Mouse (Mus musculus) stomach, postnatal 0 days (tissue): Measurements from ENCODE around the gene Ccdc160. TPM values are rescaled to one million over a fixed set of nuclear protein-coding genes. Genes with fewer than 3 reads are reported as not detected.

Source experiments
- ATAC-seq: fragments of 200-750 bp; cut with Nextera tagmentation; 2 replicates; pipeline ENCODE4 v1.8.0; 2017; ENCODE audit not compliant: low FRiP score, low TSS enrichment
- DNase-seq: peaks from one replicate; pipeline ENCODE4 v3.0.0-alpha.2; 2016; ENCODE audit warnings: low spot score
- H3K27ac ChIP-seq: fragments of 300-500 bp; sonication (generic); replicated peaks from 2 replicates; pipeline ENCODE4 v1.5.1; 2014; ENCODE audit warnings: mild to moderate bottlenecking, control low read depth
- H3K27me3 ChIP-seq: fragments of 300-500 bp; sonication (generic); 2 replicates; pipeline ENCODE4 v1.6.1; 2014; ENCODE audit warnings: low read length; ENCODE audit not compliant: control insufficient read depth, insufficient read depth
- H3K36me3 ChIP-seq: fragments of 300-500 bp; sonication (generic); 2 replicates; pipeline ENCODE4 v1.6.1; 2014; ENCODE audit warnings: low read length, mixed read lengths; ENCODE audit not compliant: control insufficient read depth, insufficient read depth
- H3K4me1 ChIP-seq: fragments of 300-500 bp; sonication (generic); replicated peaks from 2 replicates; pipeline ENCODE4 v1.6.1; 2014; ENCODE audit warnings: antibody characterized with exemption; ENCODE audit not compliant: control insufficient read depth, insufficient read depth
- H3K4me2 ChIP-seq: fragments of 300-500 bp; sonication (generic); replicated peaks from 2 replicates; pipeline ENCODE4 v1.6.1; 2014; ENCODE audit warnings: low read depth, mild to moderate bottlenecking, control low read depth, moderate library complexity
- H3K4me3 ChIP-seq: fragments of 300-500 bp; sonication (generic); 2 replicates; pipeline ENCODE4 v1.5.1; 2014; ENCODE audit warnings: low read depth, low read length, control low read depth
- H3K9ac ChIP-seq: fragments of 300-500 bp; sonication (generic); 2 replicates; pipeline ENCODE4 v1.6.1; 2014; ENCODE audit warnings: mild to moderate bottlenecking, low read length, control low read depth, mixed read lengths
- H3K9me3 ChIP-seq: fragments of 300-500 bp; sonication (generic); 2 replicates; pipeline ENCODE4 v1.6.1; 2016; ENCODE audit warnings: low read length; ENCODE audit not compliant: control insufficient read depth
- CTCF ChIP-seq: IDR thresholded peaks from 2 replicates; pipeline ENCODE4 v1.5.1; 2016; ENCODE audit warnings: antibody characterized with exemption, low read depth, mild to moderate bottlenecking, moderate library complexity
- EP300 ChIP-seq: optimal IDR thresholded peaks from 2 replicates; pipeline ENCODE3; 2016; ENCODE audit warnings: antibody characterized with exemption
- WGBS: fragments of 180-500 bp; shearing (Covaris S2); extraction: QIAGEN DNeasy Blood & Tissue Kit; methylation state at CpG from one replicate; pipeline ENCODE4 v1.1.7; 2014; 5-methylcytosine and 5-hydroxymethylcytosine counted together
- polyA plus RNA-seq: library from polyadenylated mRNA; unstranded; fragments of >200 nt; fragmentation: Nextera tagmentation; extraction: Ambion mirVana; gene quantifications from 2 replicates; pipeline ENCODE4 v1.2.1, GENCODE M21; 2015

Ccdc160 gene
- polyA plus RNA-seq, 1 experiment from 2014 or later = 0.25 TPM

DNA sequence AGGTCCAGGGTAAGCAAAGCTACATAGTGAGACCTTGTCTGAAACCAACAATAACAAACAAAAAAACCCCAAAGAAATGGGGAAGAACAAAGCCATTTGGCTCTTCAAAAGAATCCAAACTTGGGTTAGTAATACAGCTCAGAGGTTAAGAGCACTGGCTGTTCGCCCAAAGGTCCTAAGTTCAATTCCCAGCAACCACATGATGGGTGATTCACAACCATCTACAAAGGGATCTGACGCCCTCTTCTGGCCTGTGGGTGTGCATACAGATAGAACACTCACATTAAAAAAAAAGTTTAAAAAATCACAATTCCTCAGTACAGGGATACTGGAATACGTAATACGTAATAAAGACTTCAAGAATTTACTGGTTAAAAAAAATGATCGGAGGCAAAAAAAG, 13.3 kb upstream of the Ccdc160 start:
- no peaks in the 10 kb centered on the region for H3K27me3 ChIP-seq
- no peak for TF ChIP-seq EP300
- TF ChIP-seq CTCF = no peak
- no peak overlapping the region for H3K9ac ChIP-seq
- H3K9me3 ChIP-seq = no peaks in the 10 kb centered on the region
- H3K4me2 ChIP-seq = no peak overlapping the region
- H3K4me3 ChIP-seq = no peak overlapping the region
- ATAC-seq (no peak), DNase-seq (no peak)
- 81% methylated on average over 5 of the region's 5 CpGs for WGBS
- no peaks in the 10 kb centered on the region for H3K4me1 ChIP-seq
- H3K27ac ChIP-seq = no peak overlapping the region
- H3K36me3 ChIP-seq = no peaks in the 10 kb centered on the region

DNA sequence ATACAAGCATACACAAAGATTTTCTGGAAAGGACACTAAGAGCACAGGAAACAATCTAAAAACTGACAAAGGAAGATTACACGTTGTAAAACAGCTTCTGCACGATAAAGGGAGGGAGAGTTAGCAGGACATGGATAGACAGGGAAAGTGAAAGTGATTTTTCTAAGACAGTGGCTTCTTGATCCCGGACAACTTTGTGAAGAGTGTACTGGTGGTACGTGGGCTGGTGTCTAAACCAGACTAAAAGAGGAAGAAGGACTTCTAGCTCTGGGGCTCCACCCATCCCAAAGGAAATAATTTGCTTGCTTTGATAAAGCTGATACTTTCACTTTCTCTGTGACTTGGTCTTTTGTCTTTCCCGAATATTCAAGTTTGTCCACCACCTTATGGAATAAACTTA, 7.1 kb upstream of the Ccdc160 start:
- Histone ChIP-seq H3K36me3 (no peaks in the 10 kb centered on the region), H3K27me3 (no peaks in the 10 kb centered on the region), H3K4me2 (no peak overlapping the region), H3K4me1 (no peaks in the 10 kb centered on the region), H3K4me3 (no peak overlapping the region), H3K9ac (no peak overlapping the region), H3K27ac (no peak overlapping the region), H3K9me3 (no peaks in the 10 kb centered on the region)
- 60% methylated on average over 5 of the region's 5 CpGs for whole genome bisulfite sequencing
- ATAC-seq = no peak
- no peak for DNase-seq
- TF ChIP-seq CTCF (no peak), EP300 (no peak)

DNA sequence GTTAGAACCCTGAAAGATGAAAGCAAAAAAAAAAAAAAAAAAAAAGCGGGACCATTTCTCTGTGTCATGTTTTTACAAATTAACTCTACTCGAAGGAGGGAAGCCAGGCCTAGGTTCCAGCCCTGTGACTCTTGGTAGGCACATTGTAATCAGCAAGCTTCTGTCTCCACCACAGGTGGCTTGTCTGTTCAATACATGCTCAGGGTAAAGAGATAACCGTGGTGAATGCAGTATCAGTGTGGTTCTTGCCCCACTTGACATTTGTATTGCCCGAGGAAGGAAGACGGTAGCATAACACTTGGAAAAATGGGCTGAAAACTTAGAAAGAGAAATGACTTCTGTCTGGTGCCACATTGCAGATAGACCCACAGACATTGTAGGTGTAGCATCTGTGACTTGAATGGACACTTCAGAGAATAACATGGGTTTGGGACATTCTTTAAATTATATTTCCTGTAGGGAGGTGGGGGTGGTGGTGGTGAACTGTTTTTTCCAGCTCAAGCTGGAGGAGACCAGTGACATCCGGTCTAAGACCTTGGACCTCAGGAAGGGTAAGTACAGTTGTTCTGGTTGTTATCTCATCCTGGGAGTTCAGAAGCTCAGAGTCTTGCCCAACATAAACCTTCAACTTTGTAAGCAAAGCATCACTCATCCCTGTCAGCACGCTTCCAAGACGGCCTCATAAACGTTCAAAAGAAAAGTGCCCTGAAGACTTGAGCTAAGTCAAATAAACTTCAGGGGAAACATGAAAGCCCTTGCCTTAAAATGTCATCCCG, 1.1 kb downstream of the Ccdc160 start:
- Histone ChIP-seq H3K4me3 (no peak overlapping the region), H3K9me3 (no peaks in the 10 kb centered on the region), H3K4me2 (no peak overlapping the region), H3K9ac (no peak overlapping the region), H3K4me1 (no peaks in the 10 kb centered on the region), H3K27ac (no peak overlapping the region), H3K27me3 (no peaks in the 10 kb centered on the region), H3K36me3 (no peaks in the 10 kb centered on the region)
- ATAC-seq = no peak
- no peak for DNase-seq
- TF ChIP-seq EP300 = no peak
- TF ChIP-seq CTCF = no peak
- 48% methylated on average over 10 of the region's 10 CpGs for WGBS

DNA sequence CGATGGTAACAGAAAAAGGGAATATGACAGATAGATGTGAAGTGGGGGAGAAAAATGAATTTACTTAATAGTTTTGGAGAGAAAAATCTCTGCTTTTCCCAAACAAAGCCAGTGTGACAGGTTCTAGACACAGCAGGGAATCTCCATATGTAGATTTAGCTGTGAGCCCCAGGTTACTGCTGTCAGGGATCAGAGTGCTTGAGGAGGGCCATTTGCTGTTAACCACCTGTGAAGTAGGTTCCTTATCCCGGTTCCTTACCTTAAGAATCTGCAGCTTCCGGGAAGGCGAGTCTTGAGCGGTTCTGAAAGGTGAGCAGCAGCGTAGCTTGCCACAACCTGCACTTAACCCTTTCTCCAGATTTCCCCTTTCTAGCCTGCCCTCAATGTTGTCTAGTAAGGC, 1.9 kb downstream of the Ccdc160 start:
- DNase-seq = no peak
- 23% methylated on average over 6 of the region's 6 CpGs for WGBS
- Histone ChIP-seq H3K9ac (no peak overlapping the region), H3K4me1 (no peaks in the 10 kb centered on the region), H3K36me3 (no peaks in the 10 kb centered on the region), H3K9me3 (no peaks in the 10 kb centered on the region), H3K4me2 (no peak overlapping the region), H3K4me3 (no peak overlapping the region), H3K27me3 (no peaks in the 10 kb centered on the region), H3K27ac (no peak overlapping the region)
- ATAC-seq = no peak
- TF ChIP-seq EP300 (no peak), CTCF (no peak)

DNA sequence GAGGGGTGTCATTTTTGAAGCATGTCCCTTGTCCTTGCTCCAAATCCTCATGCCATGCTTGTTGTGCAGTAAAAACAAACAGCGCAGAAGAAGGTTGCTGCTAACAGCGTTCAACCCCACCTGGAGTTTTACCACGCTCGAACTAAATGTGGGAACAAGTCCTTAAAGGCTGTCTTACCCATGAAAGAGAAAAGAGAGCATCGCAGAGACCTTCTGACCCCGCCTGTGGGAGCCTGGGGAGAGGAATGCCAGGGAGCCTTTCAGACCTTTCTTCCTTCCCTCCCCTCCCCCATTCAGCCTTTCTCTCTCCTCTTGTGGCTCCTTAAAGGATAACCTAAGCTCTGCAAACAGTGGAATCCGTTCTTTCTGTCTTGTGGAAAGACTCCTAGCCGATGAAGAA, 4.8 kb downstream of the Ccdc160 start:
- TF ChIP-seq CTCF (no peak), EP300 (no peak)
- Histone ChIP-seq H3K36me3 (no peaks in the 10 kb centered on the region), H3K9ac (no peak overlapping the region), H3K27me3 (no peaks in the 10 kb centered on the region), H3K4me3 (no peak overlapping the region), H3K9me3 (no peaks in the 10 kb centered on the region), H3K27ac (no peak overlapping the region), H3K4me1 (no peaks in the 10 kb centered on the region), H3K4me2 (no peak overlapping the region)
- WGBS = 29% methylated on average over 8 of the region's 8 CpGs
- ATAC-seq = no peak
- no peak for DNase-seq

DNA sequence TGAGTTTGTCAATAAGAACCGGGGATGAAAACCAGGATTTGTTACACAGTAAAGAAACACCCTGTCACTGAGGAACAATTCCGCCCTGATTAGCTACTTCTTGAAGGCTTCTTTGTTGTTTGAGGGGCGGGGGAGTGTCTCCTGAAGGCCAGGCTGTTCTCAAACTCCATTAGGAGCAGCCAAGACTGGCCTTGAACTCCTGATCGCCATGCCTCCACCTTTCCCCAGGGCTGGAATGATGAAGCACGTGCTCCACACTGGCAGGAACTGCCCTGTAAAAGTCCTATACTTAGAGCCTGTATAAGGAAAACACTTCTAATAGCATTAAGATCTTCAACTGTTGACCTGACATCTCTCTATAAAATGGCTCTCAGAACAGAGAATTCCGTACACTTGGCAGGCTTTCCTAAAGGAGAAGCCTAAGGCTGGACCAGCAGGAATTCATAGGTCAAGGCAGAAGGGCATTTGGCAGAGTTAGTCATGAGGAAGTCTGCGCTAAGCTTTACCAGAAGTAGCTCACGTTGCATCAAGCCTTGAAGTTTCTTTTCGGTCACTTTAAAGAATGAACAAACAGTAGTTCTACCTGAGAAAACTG, 6.1 kb downstream of the Ccdc160 start:
- H3K4me3 ChIP-seq = no peak overlapping the region
- DNase-seq = no peak
- WGBS = 44% methylated on average over 9 of the region's 9 CpGs

More for the DNA sequence above, 6.1 kb downstream of the Ccdc160 start:
- H3K27ac ChIP-seq = no peak overlapping the region
- H3K9ac ChIP-seq = no peak overlapping the region
- no peaks in the 10 kb centered on the region for H3K9me3 ChIP-seq
- H3K27me3 ChIP-seq = no peaks in the 10 kb centered on the region
- no peaks in the 10 kb centered on the region for H3K4me1 ChIP-seq
- H3K36me3 ChIP-seq = no peaks in the 10 kb centered on the region
- no peak overlapping the region for H3K4me2 ChIP-seq
- TF ChIP-seq CTCF (no peak), EP300 (no peak)
- no peak for ATAC-seq
